15 mouse cellular contexts compared by ENCODE assay signal in the genomic region with DNA sequence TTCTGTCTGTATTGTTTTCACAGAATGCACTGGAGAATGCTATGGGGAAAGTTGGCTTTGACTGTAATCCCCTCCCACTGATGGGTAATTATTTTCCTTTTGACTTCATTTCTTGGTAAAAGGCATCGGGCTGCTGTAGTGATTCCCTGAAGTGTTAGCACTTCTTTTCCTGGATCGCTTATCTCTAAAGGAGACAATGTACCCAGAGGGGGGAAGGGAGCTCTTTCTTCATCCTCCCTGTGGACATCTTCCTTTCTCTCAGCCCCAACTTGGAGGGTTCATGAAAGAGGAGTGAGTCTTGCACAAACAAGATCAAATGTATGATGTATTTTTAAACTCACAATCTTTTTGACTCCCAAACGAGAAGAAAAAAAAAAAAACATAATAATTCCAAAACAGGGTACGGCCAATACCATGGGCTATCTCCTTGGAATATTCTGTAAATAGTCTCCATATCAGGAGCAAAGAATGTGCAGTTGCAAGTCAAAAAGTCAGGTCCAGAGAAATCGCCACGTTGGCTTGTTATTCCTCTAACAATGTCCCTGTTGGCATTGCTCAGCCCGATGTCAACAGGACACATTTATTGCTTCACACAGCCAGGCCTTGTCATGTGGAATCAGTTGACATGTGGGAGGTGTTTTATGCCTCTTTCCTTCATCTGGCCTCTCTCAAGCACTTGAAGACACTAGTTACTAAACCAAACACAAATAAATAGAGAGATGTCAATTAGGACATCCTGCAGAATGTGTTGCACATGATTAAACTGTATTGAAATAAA.
DNase-seq lines count a peak whose midpoint lies in the region; ATAC-seq and TF ChIP-seq lines count a peak whose summit lies in the region.
"Had no signal": no experiment of that assay in that cellular context is flagged by ENCODE, and none has a peak within 500 bp of the region (broad histone marks: within the 10 kb centered on the region; RNA-seq: fewer than 3 reads in every experiment).

No protein-coding gene starts in this region.

- no peaks in the 10 kb centered on the region; the same call in 1 of the 2 replicates for H3K4me1 ChIP-seq in lung, embryonic 14.5 days (ENCODE audit: insufficient read depth)
- H3K4me1 ChIP-seq in liver, embryonic 11.5 days (replicated peaks; ENCODE audit: control insufficient read depth, insufficient read depth, low read length): no peaks in the 10 kb centered on the region
- H3K4me1 ChIP-seq: liver, embryonic 15.5 days had no signal

- no peak overlapping the region for H3K4me2 ChIP-seq in lung, embryonic 14.5 days
- H3K4me2 ChIP-seq in liver, embryonic 11.5 days: no peak overlapping the region
- H3K4me2 ChIP-seq: hindbrain, embryonic 14.5 days; liver, embryonic 15.5 days; midbrain, embryonic 11.5 days had no signal

- no peak overlapping the region for H3K9ac ChIP-seq in lung, embryonic 14.5 days
- H3K9ac ChIP-seq in liver, embryonic 11.5 days (ENCODE audit: low read depth, low read length): no peak overlapping the region
- H3K9ac ChIP-seq: hindbrain, embryonic 14.5 days; liver, embryonic 15.5 days had no signal

- peak overlapping the region; percentile 38; the same call in 1 of the 2 replicates for H3K27ac ChIP-seq in lung, embryonic 14.5 days (ENCODE audit: low read depth)
- H3K27ac ChIP-seq in liver, embryonic 11.5 days (ENCODE audit: low read depth, low read length): no peak overlapping the region
- H3K27ac ChIP-seq: hindbrain, embryonic 14.5 days; liver, embryonic 15.5 days had no signal

- no peaks in the 10 kb centered on the region for H3K27me3 ChIP-seq in lung, embryonic 14.5 days (ENCODE audit: insufficient read depth, low read length)
- no peaks in the 10 kb centered on the region for H3K27me3 ChIP-seq in liver, embryonic 11.5 days (replicated peaks; ENCODE audit: control insufficient read depth, insufficient read depth, low read length)
- H3K27me3 ChIP-seq: liver, embryonic 15.5 days had no signal

- ATAC-seq in lung, embryonic 14.5 days (ENCODE audit: insufficient read depth): no peak
- no peak for ATAC-seq in liver, embryonic 11.5 days (replicated peaks; ENCODE audit: low FRiP score)

- no peaks in the 10 kb centered on the region for H3K9me3 ChIP-seq in lung, embryonic 14.5 days (ENCODE audit: low read depth, low read length)
- no peaks in the 10 kb centered on the region for H3K9me3 ChIP-seq in liver, embryonic 11.5 days (ENCODE audit: control insufficient read depth, low read length)
- H3K9me3 ChIP-seq: G1E; liver, embryonic 15.5 days had no signal

- no peak overlapping the region for H3K4me3 ChIP-seq in lung, embryonic 14.5 days (ENCODE audit: low read depth, low read length)
- H3K4me3 ChIP-seq in liver, embryonic 11.5 days (ENCODE audit: low read depth, low read length): no peak overlapping the region
- H3K4me3 ChIP-seq: liver, embryonic 15.5 days had no signal

- WGBS in lung, embryonic 14.5 days: 24% methylated on average over 7 of the region's 7 CpGs
- WGBS in liver, embryonic 11.5 days: 51% methylated on average over 7 of the region's 7 CpGs

- DNase-seq in gastrocnemius, adult 18-20 months (ENCODE audit: low spot score): peak; percentile 21
- no peak for DNase-seq in gastrocnemius, postnatal 4 days (ENCODE audit: low spot score in 2 of 2)
- peak; percentile 47 for DNase-seq in adipocyte (ENCODE audit: low spot score)
- peak; percentile 55 to 66 for DNase-seq in heart, adult 9 months (ENCODE audit: low spot score in 2 of 2)
- peak; percentile 65 for DNase-seq in lung, embryonic 14.5 days
- DNase-seq in frontal cortex, postnatal 25 days (ENCODE audit: low spot score in 2 of 2): no peak
- DNase-seq in liver, embryonic 11.5 days (ENCODE audit: low spot score): no peak
- no peak for DNase-seq in cerebellum, adult 18-20 months
- DNase-seq: cerebellum, adult 2 months; gastrocnemius, postnatal 25 days; kidney, postnatal 14 days had no signal

- no peaks in the 10 kb centered on the region for H3K36me3 ChIP-seq in lung, embryonic 14.5 days (ENCODE audit: insufficient read depth)
- H3K36me3 ChIP-seq in liver, embryonic 11.5 days (ENCODE audit: control insufficient read depth, insufficient read depth, low read length): no peaks in the 10 kb centered on the region
- H3K36me3 ChIP-seq: G1E; liver, embryonic 15.5 days had no signal

- TF ChIP-seq CTCF in lung, embryonic 14.5 days (IDR thresholded peaks at IDR 0.05; ENCODE audit: low read depth): no peak

Comparison
In these comparisons a context has a peak if more than half of its experiments do, and no peak if none do; other contexts are left out.
1. DNase-seq: peak in gastrocnemius, adult 18-20 months (single experiment), adipocyte (single experiment), heart, adult 9 months (2 of 2) and lung, embryonic 14.5 days (single experiment); none in gastrocnemius, postnatal 4 days (0 of 2), frontal cortex, postnatal 25 days (0 of 2), liver, embryonic 11.5 days (single experiment) and cerebellum, adult 18-20 months (0 of 2).